Mouse (Mus musculus): Measurements from ENCODE around the gene Thsd7b.

Thsd7b gene

DNA sequence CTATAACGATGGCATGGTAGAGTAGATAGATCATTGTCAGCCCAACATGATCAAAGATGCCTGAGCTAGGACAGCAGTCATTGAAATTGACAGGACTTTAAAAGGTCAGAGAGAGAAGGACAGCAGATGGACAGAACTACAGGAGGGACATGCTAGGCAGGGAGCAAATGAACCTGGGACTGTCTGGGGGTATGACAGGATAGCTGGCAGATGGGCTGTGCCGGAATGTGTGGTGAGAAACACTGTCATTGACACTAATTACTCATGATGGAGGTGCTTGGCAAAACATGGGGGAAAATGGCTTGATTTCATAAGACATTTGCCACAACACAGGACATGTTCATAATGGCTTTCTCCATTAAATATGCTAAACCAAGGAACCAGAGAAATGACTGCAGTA lies 253.9 kb downstream of the Thsd7b start:
- DNase-seq = no peak

DNA sequence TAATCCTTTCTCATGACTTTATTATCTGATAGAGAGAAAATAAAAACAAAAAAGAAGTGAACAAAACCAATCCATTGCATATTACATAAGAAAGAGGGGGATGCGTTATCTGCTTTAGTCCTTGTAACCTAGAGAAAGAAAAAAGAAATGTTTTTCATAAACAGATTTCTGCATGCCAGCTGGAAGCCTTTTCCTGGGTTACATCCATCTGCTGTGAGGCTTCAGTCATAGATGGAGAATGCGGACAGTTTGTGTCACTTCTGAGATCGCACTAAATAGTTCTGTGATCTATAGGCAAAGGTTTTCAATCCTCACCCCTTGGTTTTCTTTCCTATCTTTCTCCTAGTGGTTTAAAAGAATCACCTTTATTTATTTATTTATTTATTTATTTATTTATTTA lies 259.1 kb downstream of the Thsd7b start:
- no peak for DNase-seq

DNA sequence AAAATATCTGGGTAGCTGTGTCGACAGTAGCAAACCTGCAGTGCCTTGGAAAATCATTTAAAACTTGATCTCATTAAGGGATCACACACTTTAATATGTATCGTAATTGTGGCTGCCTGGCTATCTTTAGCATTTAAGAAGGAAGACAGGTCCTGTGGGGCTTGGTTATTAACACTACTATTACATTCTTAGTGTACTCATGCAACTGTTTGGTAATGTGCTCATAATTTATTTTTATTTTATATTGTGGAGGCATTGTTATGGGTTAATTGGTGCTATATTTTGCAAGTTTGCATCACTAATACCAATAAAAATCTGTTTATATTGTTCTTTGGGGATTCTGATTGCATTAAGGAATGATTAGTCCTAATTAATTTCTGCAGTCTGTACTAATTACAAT lies 265.4 kb downstream of the Thsd7b start:
- no peak for DNase-seq

DNA sequence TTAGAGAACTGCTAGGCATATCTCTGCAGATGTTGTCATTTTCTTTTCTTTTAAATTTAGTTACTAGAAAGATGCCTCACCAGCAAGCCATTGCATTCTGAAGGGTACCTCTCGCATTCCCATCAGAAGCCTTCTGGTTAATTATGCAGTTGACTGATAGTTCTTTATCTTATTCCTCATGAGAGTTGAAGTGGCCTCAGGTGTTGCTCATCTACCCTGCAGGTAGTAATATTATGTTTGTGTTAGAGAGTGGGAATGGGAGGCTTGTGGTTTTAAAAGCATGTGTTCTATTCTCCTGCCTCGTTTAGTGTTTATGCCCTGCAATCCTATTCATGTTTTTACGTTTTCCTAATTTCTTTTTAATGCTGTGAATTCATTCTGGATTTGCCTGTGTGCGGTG lies 265.9 kb downstream of the Thsd7b start:
- no peak for DNase-seq

DNA sequence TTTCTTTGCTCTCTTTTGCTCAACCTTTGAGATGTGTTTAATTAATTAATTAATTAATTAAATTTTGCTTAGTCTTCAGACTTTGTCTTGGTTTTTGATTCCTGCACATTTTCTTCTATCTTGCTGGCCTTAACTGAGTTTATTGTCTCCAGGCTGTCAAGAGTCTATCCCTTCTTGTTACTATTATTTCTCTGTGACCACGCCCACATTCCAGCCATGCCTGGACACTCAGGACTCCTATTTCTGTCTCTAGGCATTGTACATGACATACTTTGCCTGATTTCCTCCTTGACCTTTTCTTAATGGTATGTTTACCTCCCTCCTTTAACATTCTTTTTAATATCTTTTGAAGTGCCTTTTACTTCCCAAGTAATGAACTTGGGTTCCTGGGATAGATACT lies 267.6 kb downstream of the Thsd7b start:
- DNase-seq = no peak

DNA sequence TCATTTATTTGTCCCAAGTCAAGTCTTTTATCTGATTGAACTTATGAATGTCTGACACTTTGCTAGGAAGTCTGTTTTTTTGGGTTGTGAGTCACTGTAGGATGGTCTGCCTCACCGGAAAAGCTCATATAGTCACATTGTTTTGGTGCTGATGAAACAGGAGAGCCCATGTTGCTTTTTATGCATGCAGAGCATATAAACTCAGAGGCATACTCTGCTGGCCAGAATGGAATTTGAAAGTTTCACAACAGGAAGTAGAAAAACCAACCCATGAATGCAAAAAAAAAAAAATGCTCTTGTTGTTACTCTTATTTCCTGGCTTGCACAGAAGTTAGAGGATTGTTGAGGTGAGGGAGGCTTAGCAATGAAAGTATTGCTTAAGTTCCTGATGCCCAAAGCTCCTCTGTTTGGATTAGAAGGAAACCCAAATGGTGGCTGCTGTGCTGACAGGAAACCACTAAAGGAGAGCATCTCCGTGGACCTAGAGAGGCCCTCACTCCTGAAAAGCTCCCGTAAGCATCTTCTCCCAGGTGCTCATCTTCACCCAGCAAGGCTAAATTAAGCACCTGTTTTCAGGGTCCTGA lies 269.6 kb downstream of the Thsd7b start:
- DNase-seq = no peak

DNA sequence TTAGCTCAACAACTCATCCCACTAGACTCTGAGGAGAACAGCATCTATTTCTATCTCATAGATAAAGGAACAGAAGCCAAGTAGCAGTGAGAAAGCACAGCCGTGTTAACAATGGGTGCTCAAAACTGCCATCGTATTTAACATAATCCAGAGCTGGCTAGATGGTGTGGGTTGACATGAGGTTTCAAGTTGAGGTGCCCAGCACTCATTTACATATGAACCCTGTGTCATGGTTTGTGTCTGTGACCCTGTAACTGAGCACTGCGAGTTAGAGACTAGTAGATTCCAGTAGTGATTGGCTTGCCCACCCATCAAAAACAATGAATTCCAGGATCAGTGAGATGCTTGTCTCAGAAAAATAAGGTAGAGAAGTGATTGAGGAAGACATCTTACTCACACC lies 270.1 kb downstream of the Thsd7b start:
- DNase-seq = no peak

DNA sequence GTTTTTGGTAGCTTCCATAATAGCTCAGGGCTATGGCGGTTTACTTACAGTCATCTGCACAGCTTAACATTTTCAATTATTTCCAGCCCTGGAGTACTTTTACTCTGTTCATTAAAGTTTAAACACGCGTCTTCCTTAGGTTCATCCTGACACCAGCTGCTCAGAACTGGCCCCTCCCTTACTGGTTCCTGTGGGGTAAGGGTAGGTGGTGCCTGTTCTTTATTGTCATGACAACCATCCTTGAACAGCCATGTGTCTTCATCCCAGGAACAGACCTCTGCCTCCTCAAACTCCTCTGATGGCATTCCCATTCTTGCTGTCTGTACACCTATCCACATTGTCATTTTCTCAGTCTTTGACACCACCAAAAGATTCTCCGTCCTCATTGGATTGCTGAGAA lies 285.0 kb downstream of the Thsd7b start:
- DNase-seq = no peak

DNA sequence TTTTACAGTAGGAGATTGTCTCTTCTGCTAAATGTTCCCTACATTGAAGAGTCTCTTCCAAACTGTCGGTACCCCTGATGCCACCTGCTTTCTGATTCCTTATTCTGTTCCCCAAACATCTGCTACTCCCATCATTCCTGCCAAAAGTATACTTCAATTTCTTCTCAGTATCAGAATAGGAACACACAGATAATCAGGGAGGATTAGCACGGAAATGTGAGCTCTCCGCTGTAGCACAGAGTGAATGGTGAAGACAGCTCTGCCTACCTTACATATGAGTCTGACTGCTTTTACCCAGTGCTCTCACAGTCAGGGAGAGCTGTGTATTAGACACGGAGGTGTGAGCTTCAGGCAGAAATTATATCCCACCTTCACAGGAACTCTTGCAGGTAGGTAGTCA lies 286.0 kb downstream of the Thsd7b start:
- DNase-seq = no peak

DNA sequence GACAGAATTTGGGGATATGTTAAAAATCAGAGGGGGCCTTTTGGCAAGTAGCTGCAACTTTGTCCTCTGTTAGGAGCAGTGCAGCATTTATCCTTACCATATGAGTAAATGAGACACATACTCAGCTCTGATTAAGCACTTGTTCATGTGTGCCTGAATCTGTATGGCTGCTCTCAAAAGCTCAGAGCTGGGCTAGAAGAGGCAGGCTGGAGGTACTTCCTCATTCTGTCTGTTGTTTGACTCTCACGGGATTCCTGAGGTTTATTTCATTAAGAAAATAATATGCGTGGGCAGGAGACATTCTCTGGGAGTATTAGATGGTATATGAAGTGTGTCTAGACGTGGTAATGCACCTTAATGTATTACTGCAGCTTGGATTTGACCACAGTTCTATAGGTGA lies 286.7 kb downstream of the Thsd7b start:
- no peak for DNase-seq

DNA sequence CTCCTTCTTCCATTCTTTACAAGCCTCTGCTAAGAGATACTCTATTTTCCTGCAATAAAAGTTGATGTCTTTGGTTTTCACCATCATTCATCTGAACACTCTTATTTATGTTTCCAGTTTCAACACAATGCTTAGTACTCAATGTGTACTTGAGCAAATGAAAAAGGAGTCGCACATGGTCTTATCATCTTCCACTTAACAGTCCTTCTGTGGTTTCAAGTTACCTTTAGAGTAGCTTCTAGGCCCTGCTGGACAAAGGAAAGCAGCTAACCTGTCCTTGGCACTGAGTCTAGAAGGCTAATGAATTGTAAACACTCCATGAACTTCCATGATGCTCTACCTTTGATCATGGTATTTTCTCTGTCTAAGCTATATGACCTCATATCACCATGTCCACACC lies 289.6 kb downstream of the Thsd7b start:
- DNase-seq = no peak

DNA sequence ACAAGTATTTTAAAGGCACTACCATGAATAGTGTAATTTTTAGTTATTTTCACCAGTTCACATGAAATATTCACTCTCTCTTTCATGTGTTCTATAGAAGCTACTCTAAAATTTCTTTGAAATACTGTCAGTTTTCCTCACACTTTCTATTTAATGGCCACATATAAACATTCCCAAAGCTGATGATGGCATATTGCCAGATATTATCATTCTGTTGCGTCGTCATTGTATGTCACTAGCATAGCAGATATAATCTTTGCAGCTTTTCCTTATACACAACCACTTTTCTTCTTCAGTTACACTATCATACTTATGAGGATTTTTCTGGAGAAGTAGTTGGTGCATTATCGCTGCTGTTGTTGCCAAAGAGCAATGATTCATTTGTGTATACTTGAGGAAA lies 297.4 kb downstream of the Thsd7b start:
- no peak for DNase-seq

DNA sequence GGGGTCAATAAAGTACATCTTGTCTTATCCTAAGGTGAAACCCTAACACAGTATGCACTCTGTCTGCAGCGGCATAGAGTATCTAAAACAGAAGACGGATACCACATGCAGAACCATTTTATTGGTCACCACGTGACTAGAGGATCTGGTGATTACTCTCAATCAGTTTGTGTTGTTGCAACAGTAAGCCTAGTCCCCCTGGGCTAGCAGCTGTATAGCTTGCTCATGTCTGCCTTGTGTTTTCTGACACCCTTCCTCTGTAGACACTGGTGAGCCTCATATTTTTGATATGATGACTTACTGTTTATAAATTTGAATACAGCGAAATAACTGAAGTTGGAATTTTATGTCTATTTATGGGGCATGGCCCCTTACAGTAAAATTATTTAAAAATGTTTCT lies 306.9 kb downstream of the Thsd7b start:
- DNase-seq = no peak

DNA sequence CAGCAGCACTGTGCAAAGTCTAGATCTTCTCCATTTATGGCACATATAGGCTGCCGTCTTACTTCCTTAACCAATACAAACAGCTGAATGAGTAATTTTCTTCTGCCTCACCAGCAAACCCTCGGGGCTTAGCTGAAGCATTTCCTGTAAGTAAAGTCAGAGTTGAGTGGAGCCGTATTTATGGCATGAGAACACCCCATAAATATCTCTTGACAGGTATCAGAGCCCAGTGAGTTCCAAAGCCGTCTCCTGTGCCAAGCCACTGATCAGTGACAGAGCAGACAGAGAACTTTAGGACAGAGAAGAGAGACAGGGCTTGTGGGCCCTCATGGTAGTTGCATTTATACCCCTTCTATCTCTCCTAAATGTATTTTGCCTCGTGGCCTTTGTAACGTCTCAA lies 313.5 kb downstream of the Thsd7b start:
- no peak for DNase-seq

DNA sequence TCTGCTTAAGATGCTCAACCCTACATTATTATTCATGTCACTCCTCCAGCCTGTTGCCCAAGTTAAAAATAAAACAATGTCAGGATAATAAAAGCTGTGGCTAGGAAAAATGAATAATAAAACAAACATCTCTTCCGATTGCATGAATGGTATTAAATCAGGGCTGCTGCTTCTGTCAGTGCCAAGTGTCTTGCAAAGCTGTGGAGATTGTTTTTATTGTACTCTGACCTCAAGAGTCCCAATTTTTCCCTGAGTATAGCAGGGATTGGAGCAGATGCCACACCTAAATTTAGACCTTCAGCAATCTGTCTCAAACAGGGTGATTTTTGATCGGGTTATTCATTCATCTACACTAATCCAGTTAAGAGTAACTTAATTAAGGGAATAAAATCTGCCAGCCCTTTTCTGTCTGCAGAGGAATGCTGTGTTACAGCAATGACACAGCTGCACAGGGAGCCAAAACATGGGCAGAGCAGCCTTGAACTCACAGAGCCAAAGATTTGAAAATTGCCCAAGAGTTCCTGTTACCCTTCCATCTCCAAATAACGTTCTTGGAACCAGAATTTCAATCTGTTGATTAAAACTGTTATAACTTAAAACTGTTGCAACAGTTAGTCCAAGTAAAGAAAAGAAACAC lies 316.4 kb downstream of the Thsd7b start:
- no peak for DNase-seq

DNA sequence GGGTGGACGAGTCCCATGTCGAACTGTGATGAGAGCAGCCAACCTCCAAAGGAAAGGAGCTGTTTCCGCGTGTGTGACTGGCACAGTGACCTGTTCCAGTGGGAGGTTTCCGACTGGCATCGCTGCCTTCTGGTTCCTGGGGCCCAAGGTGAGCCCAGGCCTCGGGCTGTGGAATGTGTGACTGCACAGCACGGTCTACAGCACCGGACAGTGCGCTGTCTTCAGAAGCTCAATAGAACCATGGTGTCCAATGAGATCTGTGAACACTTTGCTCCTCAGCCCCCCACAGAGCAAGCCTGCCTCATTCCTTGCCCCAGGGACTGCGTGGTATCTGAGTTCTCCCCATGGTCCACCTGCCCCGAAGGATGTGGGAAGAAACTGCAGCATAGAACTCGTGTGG lies 322.3 kb downstream of the Thsd7b start:
- peak; percentile 10 for DNase-seq

DNA sequence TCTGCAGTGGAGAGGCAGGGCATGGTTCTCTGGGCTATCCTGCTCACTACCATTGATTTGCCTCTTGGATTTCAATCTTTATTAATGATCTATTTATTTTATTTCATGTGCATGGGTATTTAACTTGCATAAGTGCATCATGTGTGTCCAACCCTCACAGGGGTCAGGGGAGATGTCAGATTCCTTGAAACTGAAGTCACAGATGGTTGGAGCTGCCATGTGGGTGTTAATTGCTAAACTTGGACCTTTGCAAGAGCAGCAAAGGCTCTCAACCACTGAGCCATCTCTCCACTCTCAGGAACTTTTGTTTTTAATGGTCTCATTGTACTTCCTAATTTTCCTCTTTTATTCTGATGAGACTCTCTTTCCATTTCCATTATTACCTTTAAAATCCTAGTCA lies 327.8 kb downstream of the Thsd7b start:
- no peak for DNase-seq

DNA sequence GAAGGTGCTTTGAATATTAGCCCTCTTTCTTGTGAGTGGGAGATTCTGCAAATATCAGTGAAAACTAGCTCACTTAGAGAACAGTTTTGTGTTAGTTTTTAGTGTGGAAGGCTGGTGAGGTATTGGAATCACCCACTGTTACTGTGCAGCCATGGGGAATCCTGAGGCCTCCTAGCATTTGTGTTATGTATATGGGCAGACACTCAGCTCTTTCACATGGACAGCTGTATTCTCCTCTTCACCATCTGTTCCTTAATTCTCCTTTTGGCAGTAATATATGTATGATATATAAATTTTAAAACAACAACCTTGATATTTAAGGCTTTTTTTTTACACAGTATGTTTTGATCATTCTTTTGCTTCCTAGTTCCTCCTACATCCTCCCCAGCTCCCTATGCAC lies 329.2 kb downstream of the Thsd7b start:
- DNase-seq = no peak

DNA sequence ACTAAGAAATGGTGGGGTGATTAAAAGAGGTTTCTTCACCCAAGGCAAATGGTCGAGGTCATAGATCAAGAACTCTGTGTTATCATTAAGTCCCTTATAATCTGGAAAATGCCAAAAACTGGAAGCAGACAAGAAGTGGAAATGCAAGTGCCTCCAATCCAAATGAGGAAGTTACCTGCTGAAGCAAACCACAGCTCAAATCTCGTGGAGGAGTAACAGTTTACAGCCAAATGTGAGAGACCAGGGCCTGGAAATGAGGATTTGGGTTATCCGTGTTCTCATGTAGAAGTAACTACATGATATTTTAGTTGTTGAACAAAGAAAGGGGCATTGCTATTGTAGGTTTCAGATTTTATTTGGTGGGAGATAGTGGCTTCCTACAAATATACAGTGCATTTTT lies 335.3 kb downstream of the Thsd7b start:
- no peak for DNase-seq

DNA sequence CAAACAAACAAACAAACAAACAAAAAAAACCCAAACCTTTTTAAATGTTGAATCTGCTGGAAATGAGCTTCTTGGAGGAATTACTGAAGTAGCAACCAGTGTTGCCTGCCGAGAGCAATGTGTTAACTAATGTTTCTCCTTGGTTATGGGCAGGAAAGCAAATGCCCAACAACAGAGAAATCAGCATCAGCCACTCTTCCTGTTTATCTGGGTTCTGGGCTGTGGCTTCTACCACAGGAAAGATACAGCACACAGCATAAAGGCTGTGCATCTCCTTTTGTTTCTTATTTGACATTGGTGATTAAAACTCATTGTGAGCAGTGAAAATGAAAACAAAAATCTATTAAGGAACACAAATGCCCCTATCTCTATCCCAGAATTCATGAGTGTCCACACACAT lies 343.0 kb downstream of the Thsd7b start:
- no peak for DNase-seq

DNA sequence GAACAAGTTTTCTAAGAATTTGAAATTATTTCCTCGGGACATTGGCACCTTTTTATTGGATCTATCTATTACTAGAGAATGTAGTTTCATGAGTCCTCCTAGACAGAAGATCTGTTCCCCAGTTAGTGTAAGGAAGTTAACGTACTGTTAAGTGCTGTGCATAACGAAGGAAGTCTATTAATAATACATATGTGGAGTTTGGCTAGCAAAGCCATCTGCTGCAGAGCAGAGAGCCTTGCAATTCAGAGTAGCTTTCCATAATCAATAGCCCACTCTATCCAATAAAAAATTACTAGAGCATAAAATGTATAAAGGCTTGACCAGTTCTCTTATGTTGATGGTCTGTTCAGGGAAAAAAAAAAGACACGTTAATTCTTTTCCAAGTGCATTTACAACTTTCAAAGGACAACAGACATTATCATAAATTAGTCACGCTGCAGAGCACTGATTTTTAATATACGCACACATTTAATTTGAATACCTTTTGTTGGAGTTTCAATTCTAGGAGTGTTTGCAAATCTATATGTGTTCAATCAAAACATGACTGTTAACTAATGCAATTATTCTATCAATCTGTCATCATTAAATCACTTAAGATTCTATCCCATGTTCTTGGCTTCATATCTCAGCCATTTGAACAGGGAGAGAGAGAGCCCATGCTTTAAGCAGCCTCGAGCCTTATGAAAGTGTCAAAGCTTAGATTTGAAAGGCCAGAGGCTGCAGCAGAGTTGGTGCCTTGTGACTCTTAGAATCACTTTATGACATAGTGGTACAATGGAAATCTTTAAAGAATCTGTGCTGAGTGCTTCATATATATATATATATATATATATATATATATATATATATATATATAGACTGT lies 346.6 kb downstream of the Thsd7b start:
- no peak for DNase-seq

DNA sequence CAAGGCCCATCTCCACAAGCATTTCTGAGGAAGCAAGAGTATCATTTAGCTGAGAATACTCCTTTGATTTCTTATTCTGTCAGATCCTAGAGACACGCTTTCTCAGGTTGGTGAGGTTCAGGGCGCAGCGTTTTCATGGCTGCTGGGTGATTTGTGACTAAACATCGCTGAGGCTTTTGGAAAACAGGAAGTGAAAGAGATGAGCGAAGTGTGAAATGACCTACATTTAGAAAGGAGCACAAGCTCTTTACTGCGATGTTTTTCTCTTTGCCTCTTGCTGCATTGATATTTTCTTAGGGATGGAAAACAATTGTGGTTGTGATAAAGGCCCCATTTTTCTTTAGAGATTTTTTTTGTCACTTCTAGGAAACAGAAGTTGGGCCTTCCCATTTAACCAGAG lies 351.4 kb downstream of the Thsd7b start:
- DNase-seq = no peak

DNA sequence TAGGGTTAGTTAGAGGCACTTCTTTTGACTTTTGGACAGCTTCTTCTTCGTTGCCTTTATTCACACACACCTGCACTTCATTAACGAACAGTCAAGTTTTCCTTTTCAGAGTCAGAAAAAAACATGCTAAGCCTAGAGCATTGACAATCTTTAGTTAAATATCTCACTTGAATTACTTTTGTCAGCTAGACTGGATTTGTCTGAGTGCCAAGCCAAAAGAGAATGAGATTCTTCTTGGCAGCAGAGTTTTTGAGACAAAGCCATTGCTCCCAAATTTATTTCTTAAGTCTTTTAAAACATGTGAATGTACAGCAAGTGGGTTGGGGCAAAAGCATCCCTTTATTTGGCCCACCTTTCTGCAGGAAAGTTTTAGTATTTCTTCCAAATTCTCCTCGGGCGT lies 362.0 kb downstream of the Thsd7b start:
- DNase-seq = no peak

DNA sequence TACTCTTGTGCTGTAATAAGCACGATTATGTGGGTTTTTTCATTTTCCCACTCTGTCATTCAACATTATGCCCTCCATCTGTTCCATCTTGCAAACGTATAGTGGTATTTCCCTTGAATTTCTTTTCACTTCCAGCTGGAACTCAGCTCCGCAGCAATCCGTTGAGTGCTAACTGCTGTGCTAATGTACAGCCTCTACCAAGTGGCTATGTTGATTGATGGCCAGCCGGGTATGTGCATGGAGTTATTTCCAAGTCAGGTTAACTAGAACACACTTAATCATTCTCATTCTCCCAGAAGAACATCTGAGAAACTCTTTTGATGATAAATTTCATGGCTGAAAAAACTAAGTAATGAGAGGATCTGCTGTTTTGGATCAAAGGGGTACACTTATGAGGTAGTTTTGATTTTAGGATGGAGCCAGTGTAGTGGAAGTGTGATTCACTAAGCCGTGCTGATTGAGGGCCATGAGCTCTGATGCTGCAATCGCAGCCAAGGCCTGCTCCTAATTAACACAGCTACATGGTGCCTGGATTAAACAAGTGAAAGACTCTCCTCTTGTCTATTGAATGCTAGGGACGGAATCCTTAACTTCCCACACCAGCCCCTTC lies 371.3 kb downstream of the Thsd7b start:
- no peak for DNase-seq
